Mouse (Mus musculus): ENCODE data around the gene Vangl2.

- no peak for TF ChIP-seq EP300 (IDR thresholded peaks at IDR 0.05; ENCODE audit: low read depth in 1 of 2, low read length in 2 of 2)
- TF ChIP-seq POLR2A (IDR thresholded peaks at IDR 0.05; ENCODE audit: control insufficient read depth in 1 of 2, insufficient read depth in 1 of 2, low read depth in 1 of 2, low read length in 2 of 2, poor library complexity in 1 of 2), result no peak
- no peak for TF ChIP-seq ZC3H11A (IDR thresholded peaks at IDR 0.05; ENCODE audit: low read depth, low read length)
- TF ChIP-seq CTCF (IDR thresholded peaks at IDR 0.05 in 2 of 3, conservative IDR thresholded peaks at IDR 0.05 in 1 of 3; ENCODE audit: control insufficient read depth in 1 of 3, insufficient read depth in 1 of 3, low read depth in 2 of 3, low read length in 3 of 3, poor library complexity in 1 of 3, severe bottlenecking in 1 of 3), result no peak
- TF ChIP-seq NELFE (IDR thresholded peaks at IDR 0.05; ENCODE audit: low read depth, low read length), result no peak
- TF ChIP-seq ETS1 (IDR thresholded peaks at IDR 0.05; ENCODE audit: low read depth, low read length), result no peak
- TF ChIP-seq MAZ (IDR thresholded peaks at IDR 0.05; ENCODE audit: low read depth, low read length), result no peak
- no peak for TF ChIP-seq USF1 (IDR thresholded peaks at IDR 0.05; ENCODE audit: low read depth, low read length)
- TF ChIP-seq KAT2A (conservative IDR thresholded peaks at IDR 0.05; ENCODE audit: low read depth, low read length), result no peak
- no peak for TF ChIP-seq RCOR1 (IDR thresholded peaks at IDR 0.05; ENCODE audit: low read depth, low read length)
- no peak for TF ChIP-seq MXI1 (IDR thresholded peaks at IDR 0.05; ENCODE audit: low read depth, low read length)
These were observed 20.0 kb upstream of the Vangl2 start for GRCm38 (mm10) chr1:172048241-172048734.
